Mouse (Mus musculus) bone marrow, adult 2 months (tissue): ENCODE measurements around the gene Krt78.

Source experiments
- CTCF ChIP-seq: fragments of 200-500 bp; IDR thresholded peaks from 2 replicates; pipeline ENCODE4 v1.5.1; 2011; ENCODE audit warnings: low read length, control low read depth; ENCODE audit not compliant: control insufficient read depth, insufficient read depth
- POLR2A ChIP-seq: fragments of 200-500 bp; IDR thresholded peaks from 2 replicates; pipeline ENCODE4 v1.6.1; 2011; ENCODE audit warnings: low read depth, mild to moderate bottlenecking, control low read depth, low read length, borderline replicate concordance; ENCODE audit not compliant: control insufficient read depth

GRCm38 (mm10) chr15:101940274-101940829, 13.7 kb downstream of the Krt78 start, which contains the start of gene Krt79:
- TF ChIP-seq CTCF (no peak), POLR2A (no peak)
